Mouse (Mus musculus): ENCODE measurements around the gene Syne2. TPM values are rescaled to one million over a fixed set of nuclear protein-coding genes. Genes with fewer than 3 reads are reported as not detected.

The Syne2 gene
- polyA plus RNA-seq, 1 experiment from 2014 or later, result 97.5 TPM

DNA sequence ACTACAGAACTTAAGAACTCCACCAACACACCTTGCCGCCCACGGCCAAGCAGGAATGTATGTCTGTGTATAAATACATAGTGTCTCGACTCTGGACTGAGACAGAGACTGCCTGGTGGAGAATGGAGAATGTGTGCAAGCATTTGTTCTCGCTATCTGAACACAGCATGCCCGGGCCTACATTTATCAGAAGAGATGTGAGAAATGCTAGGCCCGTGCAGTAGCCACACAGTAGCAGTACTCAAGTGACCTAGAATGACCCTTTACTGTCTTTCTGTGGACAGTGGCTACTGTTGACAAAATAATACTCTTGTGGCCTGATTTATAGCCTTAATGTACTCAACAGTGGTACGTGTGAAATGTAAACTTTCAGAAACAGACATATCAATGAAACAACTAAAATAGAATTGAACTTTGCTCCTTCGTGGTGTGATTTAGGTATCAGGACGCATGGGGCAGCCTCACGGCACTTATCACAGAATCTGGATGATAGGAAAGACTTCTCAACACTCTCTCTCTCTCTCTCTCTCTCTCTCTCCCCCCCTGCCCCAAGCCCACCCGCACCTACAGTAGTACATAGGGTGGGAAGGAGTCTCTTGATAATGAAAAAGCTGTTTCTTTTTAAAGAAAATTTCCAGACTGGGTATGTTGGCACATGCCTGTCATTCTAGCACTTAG, 275.0 kb downstream of the Syne2 start:
- peaks cover 3% of the 10 kb centered on the region; the same call in 1 of the 2 replicates for H3K36me3 ChIP-seq (ENCODE audit: control insufficient read depth, insufficient read depth, low read length)

GRCm38 (mm10) chr12:76093613-76094588, 276.0 kb downstream of the Syne2 start:
- DNase-seq (ENCODE audit: low spot score) (no peak), ATAC-seq (ENCODE audit: low FRiP score) (no peak)
- no peak overlapping the region for H3K9ac ChIP-seq (ENCODE audit: low read depth, low read length)
- peaks cover 3% of the 10 kb centered on the region for H3K36me3 ChIP-seq (ENCODE audit: control insufficient read depth, insufficient read depth, low read length)
- H3K27ac ChIP-seq (ENCODE audit: low read depth, low read length), result no peak overlapping the region
- no peaks in the 10 kb centered on the region for H3K4me1 ChIP-seq (replicated peaks; ENCODE audit: control insufficient read depth, insufficient read depth, low read length)
- H3K9me3 ChIP-seq (ENCODE audit: control insufficient read depth, low read length), result no peaks in the 10 kb centered on the region
- H3K27me3 ChIP-seq (ENCODE audit: control insufficient read depth, insufficient read depth, low read length), result no peaks in the 10 kb centered on the region
- 93% methylated on average over 15 of the region's 15 CpGs for WGBS
- H3K4me3 ChIP-seq (ENCODE audit: low read depth, low read length), result no peak overlapping the region
- H3K4me2 ChIP-seq (replicated peaks; ENCODE audit: low read depth, low read length), result no peak overlapping the region

More for the DNA sequence above, 275.0 kb downstream of the Syne2 start:
- H3K27ac ChIP-seq (ENCODE audit: low read depth, low read length), result no peak overlapping the region
- H3K4me2 ChIP-seq (replicated peaks; ENCODE audit: low read depth, low read length), result no peak overlapping the region
- H3K9ac ChIP-seq (ENCODE audit: low read depth, low read length), result no peak overlapping the region
- WGBS, result 94% methylated on average over 11 of the region's 11 CpGs
- H3K9me3 ChIP-seq (ENCODE audit: control insufficient read depth, low read length), result no peaks in the 10 kb centered on the region
- no peaks in the 10 kb centered on the region for H3K27me3 ChIP-seq (ENCODE audit: control insufficient read depth, insufficient read depth, low read length)
- ATAC-seq (ENCODE audit: low FRiP score) (no peak), DNase-seq (ENCODE audit: low spot score) (no peak)
- H3K4me3 ChIP-seq (ENCODE audit: low read depth, low read length), result no peak overlapping the region
- no peaks in the 10 kb centered on the region for H3K4me1 ChIP-seq (replicated peaks; ENCODE audit: control insufficient read depth, insufficient read depth, low read length)

DNA sequence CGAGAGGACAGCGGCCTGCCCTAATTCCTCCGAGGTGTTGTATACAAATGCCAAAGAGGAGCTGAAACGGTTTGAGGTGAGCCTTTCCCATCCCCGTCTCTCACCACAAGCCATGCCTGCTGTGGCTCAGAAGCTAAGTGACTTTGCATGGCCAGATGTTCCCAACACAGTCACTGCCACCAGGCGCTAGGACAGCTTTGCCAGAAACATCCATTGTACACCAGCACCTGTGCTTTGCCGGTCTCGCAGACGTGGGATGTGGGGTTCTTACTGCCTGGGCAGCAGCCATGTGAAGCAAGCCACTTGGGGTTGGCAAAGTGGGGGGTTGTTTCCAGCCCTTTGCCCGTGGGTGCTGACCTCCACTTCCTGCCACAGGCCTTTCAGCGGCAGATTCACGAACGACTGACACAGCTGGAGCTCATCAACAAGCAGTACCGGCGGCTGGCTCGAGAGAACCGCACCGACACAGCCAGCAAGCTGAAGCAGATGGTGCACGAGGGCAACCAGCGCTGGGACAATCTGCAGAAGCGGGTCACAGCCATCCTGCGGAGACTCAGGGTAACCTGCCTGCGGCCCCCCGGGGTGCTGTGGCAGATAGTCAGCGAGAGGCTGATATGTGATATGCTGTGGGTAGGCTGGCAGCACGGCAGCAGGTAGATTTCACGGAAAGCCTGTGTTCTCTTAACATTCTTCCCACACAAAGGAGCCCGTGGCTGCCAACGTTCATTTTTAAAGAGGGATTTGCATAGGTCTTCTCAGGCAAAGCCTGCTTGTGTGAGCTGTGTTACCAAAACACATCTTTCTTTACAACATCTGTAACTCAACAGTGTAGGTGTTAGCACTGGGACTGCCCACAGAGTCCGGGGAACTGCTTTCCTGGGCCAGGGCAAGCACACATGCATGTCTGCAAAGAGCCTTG, 277.4 kb downstream of the Syne2 start:
- no peak for DNase-seq (ENCODE audit: low spot score)
- no peaks in the 10 kb centered on the region for H3K27me3 ChIP-seq (ENCODE audit: control insufficient read depth, insufficient read depth, low read length)
- 60% methylated on average over 30 of the region's 30 CpGs for WGBS
- H3K36me3 ChIP-seq (ENCODE audit: control insufficient read depth, insufficient read depth, low read length), result peaks cover 16% of the 10 kb centered on the region
- no peaks in the 10 kb centered on the region for H3K4me1 ChIP-seq (replicated peaks; ENCODE audit: control insufficient read depth, insufficient read depth, low read length)
- no peak overlapping the region for H3K4me3 ChIP-seq (ENCODE audit: low read depth, low read length)
- H3K4me2 ChIP-seq (replicated peaks; ENCODE audit: low read depth, low read length), result no peak overlapping the region
- no peak overlapping the region; the same call in 1 of the 2 replicates for H3K27ac ChIP-seq (ENCODE audit: low read depth, low read length)
- no peaks in the 10 kb centered on the region for H3K9me3 ChIP-seq (ENCODE audit: control insufficient read depth, low read length)
- no peak overlapping the region for H3K9ac ChIP-seq (ENCODE audit: low read depth, low read length)
- no peak for ATAC-seq (ENCODE audit: low FRiP score)

- H3K9ac ChIP-seq (ENCODE audit: low read depth, low read length), result no peak overlapping the region
- H3K27me3 ChIP-seq (ENCODE audit: control insufficient read depth, insufficient read depth, low read length), result no peaks in the 10 kb centered on the region
- no peaks in the 10 kb centered on the region for H3K4me1 ChIP-seq (replicated peaks; ENCODE audit: control insufficient read depth, insufficient read depth, low read length)
- ATAC-seq (ENCODE audit: low FRiP score) (no peak), DNase-seq (ENCODE audit: low spot score) (no peak)
- WGBS, result 93% methylated on average over 12 of the region's 12 CpGs
- no peak overlapping the region for H3K4me2 ChIP-seq (replicated peaks; ENCODE audit: low read depth, low read length)
- H3K4me3 ChIP-seq (ENCODE audit: low read depth, low read length), result no peak overlapping the region
- peaks cover 23% of the 10 kb centered on the region for H3K36me3 ChIP-seq (ENCODE audit: control insufficient read depth, insufficient read depth, low read length)
- no peaks in the 10 kb centered on the region for H3K9me3 ChIP-seq (ENCODE audit: control insufficient read depth, low read length)
- H3K27ac ChIP-seq (ENCODE audit: low read depth, low read length), result no peak overlapping the region
Observed at GRCm38 (mm10) chr12:76102621-76103020, 284.7 kb downstream of the Syne2 start.

GRCm38 (mm10) chr12:76104596-76105351, 286.8 kb downstream of the Syne2 start:
- no peak overlapping the region for H3K27ac ChIP-seq (ENCODE audit: low read depth, low read length)
- no peaks in the 10 kb centered on the region for H3K9me3 ChIP-seq (ENCODE audit: control insufficient read depth, low read length)
- H3K4me1 ChIP-seq (replicated peaks; ENCODE audit: control insufficient read depth, insufficient read depth, low read length), result no peaks in the 10 kb centered on the region
- no peak overlapping the region for H3K9ac ChIP-seq (ENCODE audit: low read depth, low read length)
- H3K4me3 ChIP-seq (ENCODE audit: low read depth, low read length), result no peak overlapping the region
- no peaks in the 10 kb centered on the region for H3K27me3 ChIP-seq (ENCODE audit: control insufficient read depth, insufficient read depth, low read length)
- DNase-seq (ENCODE audit: low spot score) (no peak), ATAC-seq (ENCODE audit: low FRiP score) (no peak)
- no peak overlapping the region for H3K4me2 ChIP-seq (replicated peaks; ENCODE audit: low read depth, low read length)
- WGBS, result 92% methylated on average over 20 of the region's 20 CpGs
- H3K36me3 ChIP-seq (ENCODE audit: control insufficient read depth, insufficient read depth, low read length), result peaks cover 16% of the 10 kb centered on the region

GRCm38 (mm10) chr12:76109646-76110405, 291.9 kb downstream of the Syne2 start:
- no peaks in the 10 kb centered on the region for H3K27me3 ChIP-seq (ENCODE audit: control insufficient read depth, insufficient read depth, low read length)
- H3K27ac ChIP-seq (ENCODE audit: low read depth, low read length), result no peak overlapping the region
- H3K4me3 ChIP-seq (ENCODE audit: low read depth, low read length), result no peak overlapping the region
- no peak overlapping the region for H3K4me2 ChIP-seq (replicated peaks; ENCODE audit: low read depth, low read length)
- H3K4me1 ChIP-seq (replicated peaks; ENCODE audit: control insufficient read depth, insufficient read depth, low read length), result no peaks in the 10 kb centered on the region
- ATAC-seq (ENCODE audit: low FRiP score) (no peak), DNase-seq (ENCODE audit: low spot score) (no peak)
- H3K9me3 ChIP-seq (ENCODE audit: control insufficient read depth, low read length), result no peaks in the 10 kb centered on the region
- peaks cover 15% of the 10 kb centered on the region for H3K36me3 ChIP-seq (ENCODE audit: control insufficient read depth, insufficient read depth, low read length)
- WGBS, result 91% methylated on average over 15 of the region's 15 CpGs
- H3K9ac ChIP-seq (ENCODE audit: low read depth, low read length), result no peak overlapping the region

DNA sequence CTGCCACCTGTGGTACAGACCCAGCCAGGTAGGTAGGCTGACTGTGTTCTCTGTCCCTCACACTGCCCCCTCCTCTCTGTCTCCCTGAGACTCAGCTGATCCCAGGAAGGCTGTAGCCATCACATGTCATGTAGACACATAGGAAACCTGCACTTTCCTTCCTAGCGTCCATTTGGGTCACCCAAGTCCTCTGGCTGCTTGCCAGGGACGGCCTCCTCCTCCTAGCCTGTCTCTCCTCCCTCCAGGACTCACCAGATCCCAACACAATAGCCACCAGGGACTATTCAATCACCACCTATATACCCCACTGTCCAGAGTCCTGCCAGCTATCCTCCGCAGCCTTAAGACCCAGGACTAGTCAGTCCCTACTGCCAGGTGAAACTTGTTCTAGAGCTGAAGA, 293.1 kb downstream of the Syne2 start:
- H3K27me3 ChIP-seq (ENCODE audit: control insufficient read depth, insufficient read depth, low read length), result no peaks in the 10 kb centered on the region
- no peaks in the 10 kb centered on the region for H3K9me3 ChIP-seq (ENCODE audit: control insufficient read depth, low read length)
- H3K4me1 ChIP-seq (replicated peaks; ENCODE audit: control insufficient read depth, insufficient read depth, low read length), result no peaks in the 10 kb centered on the region
- ATAC-seq (ENCODE audit: low FRiP score) (no peak), DNase-seq (ENCODE audit: low spot score) (no peak)
- H3K27ac ChIP-seq (ENCODE audit: low read depth, low read length), result no peak overlapping the region
- peaks cover 10% of the 10 kb centered on the region for H3K36me3 ChIP-seq (ENCODE audit: control insufficient read depth, insufficient read depth, low read length)
- H3K4me2 ChIP-seq (replicated peaks; ENCODE audit: low read depth, low read length), result no peak overlapping the region
- WGBS, result 81% methylated on average over 3 of the region's 3 CpGs
- no peak overlapping the region for H3K9ac ChIP-seq (ENCODE audit: low read depth, low read length)
- no peak overlapping the region for H3K4me3 ChIP-seq (ENCODE audit: low read depth, low read length)

Measured in hindbrain, embryonic 11.5 days (tissue).